22 mouse cellular contexts compared by ENCODE assay signal in the genomic region with DNA sequence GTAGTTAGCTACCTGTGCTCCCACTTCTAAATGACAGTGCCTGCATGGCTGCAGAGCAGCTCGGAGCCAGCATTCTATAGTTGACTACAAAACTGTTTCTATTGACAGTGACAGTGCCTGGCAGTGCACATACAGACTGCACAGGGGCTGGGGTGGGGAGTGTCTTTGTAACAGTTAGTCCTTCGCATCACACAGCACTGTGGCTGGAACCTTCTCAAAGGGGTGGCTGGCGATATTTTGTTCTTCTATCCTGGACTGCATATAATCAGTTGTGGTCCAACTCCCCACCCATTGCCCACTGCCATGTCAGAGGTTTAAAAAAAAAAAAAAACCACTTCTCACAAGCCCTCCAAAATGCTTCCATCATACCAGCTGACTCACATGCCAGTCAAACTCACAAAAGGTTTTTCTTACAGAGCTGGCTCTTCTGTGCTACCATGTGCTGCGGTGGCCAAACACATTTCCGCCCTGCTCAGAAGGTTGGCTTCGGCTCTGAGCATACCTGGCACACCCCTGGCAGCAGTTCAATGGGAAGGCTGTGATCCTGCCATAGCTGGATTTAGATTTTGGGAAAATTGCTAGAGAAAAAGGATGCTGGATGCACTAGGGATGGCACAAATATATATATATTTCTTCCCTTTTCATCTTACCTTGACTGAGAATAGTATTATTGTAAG.
DNase-seq lines count a peak whose midpoint lies in the region; ATAC-seq lines count a peak whose summit lies in the region.
"Had no signal": no experiment of that assay in that cellular context is flagged by ENCODE, and none has a peak within 500 bp of the region (broad histone marks: within the 10 kb centered on the region; RNA-seq: fewer than 3 reads in every experiment).

No protein-coding gene starts in this region.

- H3K4me2 ChIP-seq in forebrain, embryonic 15.5 days (replicated peaks) = no peak overlapping the region
- H3K4me2 ChIP-seq in forebrain, embryonic 12.5 days = no peak overlapping the region
- no peak overlapping the region for H3K4me2 ChIP-seq in neural tube, embryonic 15.5 days
- H3K4me2 ChIP-seq: limb, embryonic 12.5 days; liver, embryonic 12.5 days; lung, embryonic 14.5 days had no signal

- 40% methylated on average over 6 of the region's 6 CpGs for WGBS in forebrain, embryonic 15.5 days
- WGBS in forebrain, embryonic 12.5 days = 79% methylated on average over 6 of the region's 6 CpGs
- 84% methylated on average over 6 of the region's 6 CpGs for WGBS in neural tube, embryonic 15.5 days

- H3K4me1 ChIP-seq in forebrain, embryonic 15.5 days = peaks cover 6% of the 10 kb centered on the region
- no peaks in the 10 kb centered on the region for H3K4me1 ChIP-seq in forebrain, embryonic 12.5 days
- peaks cover 2% of the 10 kb centered on the region; the same call in 1 of the 2 replicates for H3K4me1 ChIP-seq in neural tube, embryonic 15.5 days
- H3K4me1 ChIP-seq: limb, embryonic 12.5 days; liver, embryonic 12.5 days had no signal

- peak; percentile 73 for ATAC-seq in forebrain, embryonic 15.5 days (replicated peaks)
- no peak for ATAC-seq in forebrain, embryonic 12.5 days (ENCODE audit: low FRiP score)
- ATAC-seq in erythroblast, adult 5-6 weeks (replicated peaks; ENCODE audit: low FRiP score, poor library complexity, severe bottlenecking) = no peak
- no peak for ATAC-seq in neural tube, embryonic 15.5 days (ENCODE audit: low FRiP score)
- ATAC-seq: liver, embryonic 12.5 days had no signal

- no peak overlapping the region for H3K4me3 ChIP-seq in forebrain, embryonic 15.5 days
- H3K4me3 ChIP-seq in forebrain, embryonic 12.5 days (replicated peaks) = no peak overlapping the region
- H3K4me3 ChIP-seq in neural tube, embryonic 15.5 days (replicated peaks) = no peak overlapping the region
- H3K4me3 ChIP-seq: erythroblast, embryonic 14.5 days; left cerebral cortex, adult 2 months; limb, embryonic 12.5 days; liver, embryonic 12.5 days had no signal

- no peaks in the 10 kb centered on the region for H3K36me3 ChIP-seq in forebrain, embryonic 15.5 days
- no peaks in the 10 kb centered on the region for H3K36me3 ChIP-seq in forebrain, embryonic 12.5 days (replicated peaks)
- no peaks in the 10 kb centered on the region for H3K36me3 ChIP-seq in neural tube, embryonic 15.5 days
- H3K36me3 ChIP-seq: limb, embryonic 12.5 days; liver, embryonic 12.5 days had no signal

- H3K27me3 ChIP-seq in forebrain, embryonic 15.5 days = no peaks in the 10 kb centered on the region
- no peaks in the 10 kb centered on the region for H3K27me3 ChIP-seq in forebrain, embryonic 12.5 days
- H3K27me3 ChIP-seq in neural tube, embryonic 15.5 days (replicated peaks) = no peaks in the 10 kb centered on the region
- H3K27me3 ChIP-seq: limb, embryonic 12.5 days; liver, embryonic 12.5 days had no signal

- H3K9me3 ChIP-seq in forebrain, embryonic 15.5 days = no peaks in the 10 kb centered on the region
- H3K9me3 ChIP-seq in forebrain, embryonic 12.5 days = no peaks in the 10 kb centered on the region
- no peaks in the 10 kb centered on the region for H3K9me3 ChIP-seq in neural tube, embryonic 15.5 days (replicated peaks)
- H3K9me3 ChIP-seq: limb, embryonic 12.5 days; liver, embryonic 12.5 days had no signal

- no peak overlapping the region for H3K27ac ChIP-seq in forebrain, embryonic 15.5 days (replicated peaks)
- H3K27ac ChIP-seq in forebrain, embryonic 12.5 days = no peak overlapping the region
- no peak overlapping the region for H3K27ac ChIP-seq in neural tube, embryonic 15.5 days (replicated peaks)
- H3K27ac ChIP-seq: left cerebral cortex, adult 2 months; limb, embryonic 12.5 days; liver, embryonic 12.5 days had no signal

- H3K9ac ChIP-seq in forebrain, embryonic 15.5 days (replicated peaks) = no peak overlapping the region
- H3K9ac ChIP-seq in forebrain, embryonic 12.5 days = no peak overlapping the region
- H3K9ac ChIP-seq in neural tube, embryonic 15.5 days (replicated peaks) = no peak overlapping the region
- H3K9ac ChIP-seq: limb, embryonic 12.5 days; liver, embryonic 12.5 days; lung, embryonic 14.5 days had no signal

- peak; percentile 4 for DNase-seq in right cerebral cortex, postnatal 4 days
- DNase-seq in right cerebral cortex, postnatal 36 days (ENCODE audit: low spot score in 2 of 2) = no peak
- DNase-seq in cerebellum, adult 9-11 months = peak; percentile 91
- DNase-seq in embryo, embryonic 11 days = no peak
- DNase-seq: B cell, adult 2 months; gastrocnemius, postnatal 10 days; heart, adult 11 months; heart, postnatal 4 days; kidney, adult 8-10 months; kidney, postnatal 25 days; layer of hippocampus, adult 9-11 months; lung, postnatal 36 days; thymus, postnatal 25 days had no signal

Comparison
In these comparisons a context has a peak if more than half of its experiments do, and no peak if none do; other contexts are left out.
1. DNase-seq: peak in right cerebral cortex, postnatal 4 days (single experiment) and cerebellum, adult 9-11 months (single experiment); none in right cerebral cortex, postnatal 36 days (0 of 2) and embryo, embryonic 11 days (single experiment).